9 mouse cellular contexts compared by ENCODE assay signal in the genomic region with DNA sequence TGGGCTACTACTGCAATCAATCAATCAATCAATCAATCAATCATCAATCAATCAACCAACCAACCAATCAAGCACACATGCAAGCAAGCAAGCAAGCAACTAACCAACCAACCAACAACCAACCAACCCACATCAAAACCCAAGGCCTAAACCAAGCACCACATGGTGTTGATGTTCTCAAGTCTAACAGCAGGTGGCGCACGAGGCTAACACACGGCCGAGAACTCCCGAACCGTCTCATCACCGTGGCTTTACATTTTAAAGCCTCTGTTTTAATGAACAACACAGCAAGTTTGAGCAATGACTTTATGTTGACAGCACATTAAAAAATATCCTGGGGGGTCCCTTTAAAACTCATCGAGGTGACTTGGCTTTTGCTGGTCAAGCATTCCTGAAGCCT.
DNase-seq lines count a peak whose midpoint lies in the region; ATAC-seq lines count a peak whose summit lies in the region.
"Had no signal": no experiment of that assay in that cellular context is flagged by ENCODE, and none has a peak within 500 bp of the region (broad histone marks: within the 10 kb centered on the region; RNA-seq: fewer than 3 reads in every experiment).

No protein-coding gene starts in this region.

- H3K9me3 ChIP-seq in kidney, embryonic 14.5 days (ENCODE audit: control insufficient read depth, low read length), result no peaks in the 10 kb centered on the region
- no peaks in the 10 kb centered on the region for H3K9me3 ChIP-seq in liver, embryonic 11.5 days (ENCODE audit: control insufficient read depth, low read length)
- H3K9me3 ChIP-seq in neural tube, embryonic 12.5 days, result no peaks in the 10 kb centered on the region
- no peaks in the 10 kb centered on the region for H3K9me3 ChIP-seq in stomach, embryonic 16.5 days (replicated peaks; ENCODE audit: control insufficient read depth, low read length)
- H3K9me3 ChIP-seq: embryonic facial prominence, embryonic 13.5 days had no signal

- ATAC-seq in kidney, embryonic 14.5 days (ENCODE audit: low FRiP score, low TSS enrichment), result peak; percentile 56; the same call in 1 of the 2 replicates
- peak; percentile 67; the same call in 1 of the 2 replicates for ATAC-seq in liver, embryonic 11.5 days (replicated peaks; ENCODE audit: low FRiP score)
- no peak for ATAC-seq in neural tube, embryonic 12.5 days (ENCODE audit: low FRiP score, low read depth)
- peak; percentile 44; the same call in 1 of the 2 replicates for ATAC-seq in stomach, embryonic 16.5 days (ENCODE audit: insufficient read depth, low FRiP score)

- no peak overlapping the region for H3K9ac ChIP-seq in kidney, embryonic 14.5 days (ENCODE audit: low read depth, low read length)
- no peak overlapping the region for H3K9ac ChIP-seq in liver, embryonic 11.5 days (ENCODE audit: low read depth, low read length)
- H3K9ac ChIP-seq in neural tube, embryonic 12.5 days, result no peak overlapping the region
- no peak overlapping the region for H3K9ac ChIP-seq in stomach, embryonic 16.5 days (ENCODE audit: low read length)
- H3K9ac ChIP-seq: embryonic facial prominence, embryonic 13.5 days had no signal

- H3K27me3 ChIP-seq in kidney, embryonic 14.5 days (ENCODE audit: control insufficient read depth, insufficient read depth, low read length), result no peaks in the 10 kb centered on the region
- no peaks in the 10 kb centered on the region for H3K27me3 ChIP-seq in liver, embryonic 11.5 days (replicated peaks; ENCODE audit: control insufficient read depth, insufficient read depth, low read length)
- no peaks in the 10 kb centered on the region for H3K27me3 ChIP-seq in neural tube, embryonic 12.5 days (replicated peaks)
- no peaks in the 10 kb centered on the region for H3K27me3 ChIP-seq in stomach, embryonic 16.5 days (ENCODE audit: control insufficient read depth, insufficient read depth, low read length)
- H3K27me3 ChIP-seq: embryonic facial prominence, embryonic 13.5 days had no signal

- under 1% methylated on average over 8 of the region's 8 CpGs for WGBS in kidney, embryonic 14.5 days
- under 1% methylated on average over 8 of the region's 8 CpGs for WGBS in liver, embryonic 11.5 days
- WGBS in neural tube, embryonic 12.5 days, result under 1% methylated on average over 8 of the region's 8 CpGs
- WGBS in stomach, embryonic 16.5 days, result under 1% methylated on average over 8 of the region's 8 CpGs

- no peaks in the 10 kb centered on the region for H3K36me3 ChIP-seq in kidney, embryonic 14.5 days (ENCODE audit: control insufficient read depth, insufficient read depth, low read length)
- no peaks in the 10 kb centered on the region for H3K36me3 ChIP-seq in liver, embryonic 11.5 days (ENCODE audit: control insufficient read depth, insufficient read depth, low read length)
- no peaks in the 10 kb centered on the region for H3K36me3 ChIP-seq in neural tube, embryonic 12.5 days
- H3K36me3 ChIP-seq in stomach, embryonic 16.5 days (ENCODE audit: control insufficient read depth, insufficient read depth, low read length), result no peaks in the 10 kb centered on the region
- H3K36me3 ChIP-seq: embryonic facial prominence, embryonic 13.5 days had no signal

- H3K27ac ChIP-seq in kidney, embryonic 14.5 days (ENCODE audit: low read depth, low read length), result no peak overlapping the region
- H3K27ac ChIP-seq in liver, embryonic 11.5 days (ENCODE audit: low read depth, low read length), result no peak overlapping the region
- H3K27ac ChIP-seq in neural tube, embryonic 12.5 days, result no peak overlapping the region
- H3K27ac ChIP-seq in stomach, embryonic 16.5 days (ENCODE audit: low read length), result no peak overlapping the region
- H3K27ac ChIP-seq: embryonic facial prominence, embryonic 13.5 days had no signal

- H3K4me2 ChIP-seq in kidney, embryonic 14.5 days (replicated peaks; ENCODE audit: low read depth, low read length), result no peak overlapping the region
- no peak overlapping the region for H3K4me2 ChIP-seq in liver, embryonic 11.5 days
- H3K4me2 ChIP-seq in neural tube, embryonic 12.5 days (replicated peaks), result 0 out of 2 replicates have a peak overlapping the region, but pooled peaks have one; percentile 18
- no peak overlapping the region for H3K4me2 ChIP-seq in stomach, embryonic 16.5 days (ENCODE audit: low read depth, low read length)
- H3K4me2 ChIP-seq: embryonic facial prominence, embryonic 13.5 days had no signal

- H3K4me1 ChIP-seq in kidney, embryonic 14.5 days (ENCODE audit: control insufficient read depth, insufficient read depth, low read length), result no peaks in the 10 kb centered on the region
- H3K4me1 ChIP-seq in liver, embryonic 11.5 days (replicated peaks; ENCODE audit: control insufficient read depth, insufficient read depth, low read length), result no peaks in the 10 kb centered on the region
- H3K4me1 ChIP-seq in neural tube, embryonic 12.5 days, result no peaks in the 10 kb centered on the region
- no peaks in the 10 kb centered on the region for H3K4me1 ChIP-seq in stomach, embryonic 16.5 days (ENCODE audit: control insufficient read depth, insufficient read depth, low read length)

- no peak overlapping the region for H3K4me3 ChIP-seq in kidney, embryonic 14.5 days (ENCODE audit: low read length)
- H3K4me3 ChIP-seq in liver, embryonic 11.5 days (ENCODE audit: low read depth, low read length), result no peak overlapping the region
- H3K4me3 ChIP-seq in neural tube, embryonic 12.5 days, result no peak overlapping the region
- H3K4me3 ChIP-seq in stomach, embryonic 16.5 days (replicated peaks; ENCODE audit: low read length), result no peak overlapping the region
- H3K4me3 ChIP-seq: embryonic facial prominence, embryonic 13.5 days had no signal

- DNase-seq in B cell, adult 2 months, result peak; percentile 87 to 88
- DNase-seq in adrenal gland, postnatal 10 days, result peak; percentile 85
- peak; percentile 82 for DNase-seq in embryo, embryonic 9.5 days (ENCODE audit: extremely low spot score)
- DNase-seq in heart, adult 9 months (ENCODE audit: low spot score in 2 of 2), result peak; percentile 15 to 52
- DNase-seq in liver, embryonic 11.5 days (ENCODE audit: low spot score), result peak; percentile 61

Comparison
In these comparisons a context has a peak if more than half of its experiments do, and no peak if none do; other contexts are left out.
1. DNase-seq: peak in every context shown above with its lines; median percentile 88 in B cell, adult 2 months; 85 in adrenal gland, postnatal 10 days; 82 in embryo, embryonic 9.5 days; 61 in liver, embryonic 11.5 days; 34 in heart, adult 9 months.